ENCODE assay signal across 12 mouse cellular contexts in the genomic region with DNA sequence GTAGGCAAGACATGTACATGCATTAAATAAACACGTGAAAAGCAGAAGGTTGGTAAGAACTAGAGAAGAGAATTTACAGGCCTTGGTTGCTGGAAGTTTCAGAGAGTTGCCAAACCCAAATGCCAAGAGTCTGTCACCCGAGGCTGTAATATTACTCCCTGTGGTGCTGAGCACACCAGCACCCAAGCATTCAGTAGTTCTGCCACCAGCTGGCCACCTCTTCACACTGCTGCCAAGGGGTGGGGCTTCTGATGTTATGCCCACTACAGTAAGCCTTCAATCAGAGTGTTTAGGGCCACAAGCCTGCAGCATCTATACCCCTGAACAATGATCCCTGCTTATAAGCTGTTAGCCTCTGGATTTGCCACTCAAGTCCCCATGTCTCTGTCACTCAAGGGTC. TPM values are rescaled to one million over a fixed set of nuclear protein-coding genes. Genes with fewer than 3 reads are reported as not detected.
DNase-seq lines count a peak whose midpoint lies in the region; ATAC-seq and TF ChIP-seq lines count a peak whose summit lies in the region.
"Had no signal": no experiment of that assay in that cellular context is flagged by ENCODE, and none has a peak within 500 bp of the region (broad histone marks: within the 10 kb centered on the region; RNA-seq: fewer than 3 reads in every experiment).

No protein-coding gene starts in this region.

- H3K9ac ChIP-seq in CH12.LX (ENCODE audit: insufficient read depth, low read depth), result no peak overlapping the region
- H3K9ac ChIP-seq in hindbrain, embryonic 14.5 days, result no peak overlapping the region
- H3K9ac ChIP-seq: embryonic facial prominence, embryonic 12.5 days; hindbrain, embryonic 15.5 days; liver, embryonic 14.5 days; stomach, embryonic 15.5 days had no signal

- H3K27ac ChIP-seq in CH12.LX (ENCODE audit: insufficient read depth, low read depth), result no peak overlapping the region
- H3K27ac ChIP-seq in hindbrain, embryonic 14.5 days, result no peak overlapping the region
- H3K27ac ChIP-seq: embryonic facial prominence, embryonic 12.5 days; hindbrain, embryonic 15.5 days; liver, embryonic 14.5 days; stomach, embryonic 15.5 days had no signal

- in situ Hi-C loops in CH12.LX (cut with MboI; ENCODE audit: low pct_ligation_motif_present, low pct_unique_long_range_greater_than_20kb, low sequenced_read_pairs), result no loop called here

- no peak for TF ChIP-seq EP300 in CH12.LX (IDR thresholded peaks at IDR 0.05; ENCODE audit: low read length)

- peaks cover 9 to 38% of the 10 kb centered on the region in 2 experiments; a peak in 3 of 4 replicates for H3K4me1 ChIP-seq in CH12.LX (ENCODE audit: control insufficient read depth in 1 of 2, insufficient read depth in 2 of 2)
- no peaks in the 10 kb centered on the region for H3K4me1 ChIP-seq in hindbrain, embryonic 14.5 days (replicated peaks; ENCODE audit: control insufficient read depth, insufficient read depth, low read length)
- H3K4me1 ChIP-seq: embryonic facial prominence, embryonic 12.5 days; hindbrain, embryonic 15.5 days; stomach, embryonic 15.5 days had no signal

- no peak for TF ChIP-seq POLR2A in CH12.LX (IDR thresholded peaks at IDR 0.05; ENCODE audit: low read depth, low read length)

- H3K4me3 ChIP-seq in CH12.LX (replicated peaks in 1 of 3; ENCODE audit: low read depth in 2 of 3, low read length in 2 of 3, poor library complexity in 1 of 3), result no peak overlapping the region
- no peak overlapping the region for H3K4me3 ChIP-seq in hindbrain, embryonic 14.5 days (replicated peaks; ENCODE audit: low read length)
- H3K4me3 ChIP-seq: embryonic facial prominence, embryonic 12.5 days; hindbrain, embryonic 15.5 days; stomach, embryonic 15.5 days had no signal

- peak; percentile 39 for DNase-seq in heart, postnatal 4 days
- no peak for DNase-seq in heart, adult 11 months
- DNase-seq in CH12.LX (ENCODE audit: extremely low read depth), result peak; percentile 26
- peak; percentile 53 for DNase-seq in lung, postnatal 10 days
- DNase-seq in layer of hippocampus, adult 9-10 months (ENCODE audit: low spot score), result no peak
- DNase-seq in spleen, postnatal 4 days (ENCODE audit: low spot score in 2 of 2), result no peak
- DNase-seq in hindbrain, embryonic 14.5 days (ENCODE audit: low spot score), result no peak

- no peaks in the 10 kb centered on the region for H3K36me3 ChIP-seq in CH12.LX (replicated peaks in 1 of 2; ENCODE audit: control insufficient read depth in 1 of 2, insufficient read depth in 1 of 2, low read length in 1 of 2)
- no peaks in the 10 kb centered on the region for H3K36me3 ChIP-seq in hindbrain, embryonic 14.5 days (replicated peaks; ENCODE audit: control insufficient read depth, insufficient read depth)
- H3K36me3 ChIP-seq: embryonic facial prominence, embryonic 12.5 days; hindbrain, embryonic 15.5 days; stomach, embryonic 15.5 days had no signal

- H3K27me3 ChIP-seq in CH12.LX (replicated peaks), result no peaks in the 10 kb centered on the region
- no peaks in the 10 kb centered on the region for H3K27me3 ChIP-seq in hindbrain, embryonic 14.5 days (ENCODE audit: control insufficient read depth, insufficient read depth, low read length)
- H3K27me3 ChIP-seq: embryonic facial prominence, embryonic 12.5 days; hindbrain, embryonic 15.5 days; stomach, embryonic 15.5 days had no signal

- dilution Hi-C loops in CH12.LX (cut with MboI; ENCODE audit: extremely low pct_ligation_motif_present, extremely low pct_unique_long_range_greater_than_20kb, low sequenced_read_pairs), result no loop called here

- no peak overlapping the region for H3K4me2 ChIP-seq in CH12.LX (ENCODE audit: insufficient read depth, low read depth, poor library complexity, severe bottlenecking)
- H3K4me2 ChIP-seq in hindbrain, embryonic 14.5 days (replicated peaks), result no peak overlapping the region
- H3K4me2 ChIP-seq: embryonic facial prominence, embryonic 12.5 days; hindbrain, embryonic 15.5 days; stomach, embryonic 15.5 days had no signal

- TF ChIP-seq RAD21 in CH12.LX (IDR thresholded peaks at IDR 0.05; ENCODE audit: low read depth, low read length), result peak; percentile 33

- no peaks in the 10 kb centered on the region for H3K79me2 ChIP-seq in CH12.LX (replicated peaks; ENCODE audit: control insufficient read depth, extremely low read depth, insufficient read depth, poor library complexity, severe bottlenecking)

- WGBS in hindbrain, embryonic 14.5 days, result 78% methylated on average over 2 of the region's 2 CpGs

- no peaks in the 10 kb centered on the region for H3K9me3 ChIP-seq in CH12.LX (replicated peaks; ENCODE audit: low read length)
- no peaks in the 10 kb centered on the region for H3K9me3 ChIP-seq in hindbrain, embryonic 14.5 days (ENCODE audit: control insufficient read depth, low read length)
- H3K9me3 ChIP-seq: embryonic facial prominence, embryonic 12.5 days; hindbrain, embryonic 15.5 days; stomach, embryonic 15.5 days had no signal

- peak; percentile 67 for ATAC-seq in common myeloid progenitor, adult 5-6 weeks (replicated peaks; ENCODE audit: low read depth, poor library complexity, severe bottlenecking)
- no peak for ATAC-seq in hindbrain, embryonic 14.5 days (ENCODE audit: low FRiP score)

- peak in 1 of 2 experiments; percentile 54; a peak in 2 of 4 replicates for TF ChIP-seq CTCF in CH12.LX (conservative IDR thresholded peaks at IDR 0.05 in 1 of 2, IDR thresholded peaks at IDR 0.05 in 1 of 2; ENCODE audit: low read depth in 2 of 2, low read length in 2 of 2)

TF ChIP-seq in CH12.LX, 34 proteins besides CTCF, POLR2A, EP300 and RAD21:
- TF ChIP-seq USF2 (conservative IDR thresholded peaks at IDR 0.05; ENCODE audit: low read depth, low read length) (no peak), SMC3 (IDR thresholded peaks at IDR 0.05; ENCODE audit: low read depth, low read length) (peak; percentile 49)
TF ChIP-seq in CH12.LX: peak in this region for 1.

RNA-seq across cellular contexts. Expression of gene Mxd4, which starts 13.9 kb away (rescaled TPM):
- total RNA-seq in heart, postnatal 4 days (2021), result 10 to 100 TPM; 60.7 to 66.5 TPM
- total RNA-seq in CH12.LX (2012; rRNA removed) (6.0 and 6.2 TPM in 2 replicates), CH12.LX (2014; rRNA removed) (5.4 and 6.0 TPM in 2 replicates)
- 4.8 and 7.6 TPM in 2 replicates for polyA plus RNA-seq in CH12.LX (2012; ENCODE audit: insufficient read length, low read depth)
- 22.6 and 31.0 TPM in 2 replicates for total RNA-seq in common myeloid progenitor, adult 5-6 weeks (2017)
- polyA plus RNA-seq in hindbrain, embryonic 14.5 days (2014; fragmentation: Nextera tagmentation; extraction: Ambion mirVana), result 32.9 and 34.1 TPM in 2 replicates

RNA-seq across cellular contexts. Expression of gene Haus3, which starts 32.1 kb away (rescaled TPM):
- 10 to 100 TPM; 11.5 to 12.5 TPM for total RNA-seq in heart, postnatal 4 days (2021)
- total RNA-seq in CH12.LX (2012; rRNA removed) (16.0 and 23.4 TPM in 2 replicates), CH12.LX (2014; rRNA removed) (66.0 and 93.1 TPM in 2 replicates)
- 51.5 and 53.4 TPM in 2 replicates for polyA plus RNA-seq in CH12.LX (2012; ENCODE audit: insufficient read length, low read depth)
- total RNA-seq in common myeloid progenitor, adult 5-6 weeks (2017), result 148 and 152 TPM in 2 replicates
- 12.1 and 14.1 TPM in 2 replicates for polyA plus RNA-seq in hindbrain, embryonic 14.5 days (2014; fragmentation: Nextera tagmentation; extraction: Ambion mirVana)

RNA-seq across cellular contexts. Expression of gene Poln, which starts 32.1 kb away (rescaled TPM):
- under 1 TPM; 0.47 to 0.52 TPM for total RNA-seq in heart, postnatal 4 days (2021)
- total RNA-seq in CH12.LX (2012; rRNA removed) (0.25 and 0.55 TPM in 2 replicates), CH12.LX (2014; rRNA removed) (0.12 and 0.39 TPM in 2 replicates)
- polyA plus RNA-seq in CH12.LX (2012; ENCODE audit: insufficient read length, low read depth), result 0.45 and 0.64 TPM in 2 replicates
- 3.1 TPM in 1 of 2 replicates, not detected in the other for total RNA-seq in common myeloid progenitor, adult 5-6 weeks (2017)
- polyA plus RNA-seq in hindbrain, embryonic 14.5 days (2014; fragmentation: Nextera tagmentation; extraction: Ambion mirVana), result 0.47 and 0.98 TPM in 2 replicates

Comparison
In these comparisons a context has a peak if more than half of its experiments do, and no peak if none do; other contexts are left out.
1. DNase-seq: peak in heart, postnatal 4 days (single experiment), CH12.LX (single experiment) and lung, postnatal 10 days (single experiment); none in heart, adult 11 months (single experiment), layer of hippocampus, adult 9-10 months (single experiment), spleen, postnatal 4 days (0 of 2) and hindbrain, embryonic 14.5 days (single experiment).